Mouse (Mus musculus): ENCODE results near the gene Sbno1. TPM values are rescaled to one million over a fixed set of nuclear protein-coding genes. Genes with fewer than 3 reads are reported as not detected.
"Not testable (repeated sequence)": the region's sequence is repeated elsewhere in the genome, so short reads cannot be mapped to it uniquely, and the experiment has no call there.

Sbno1 gene
- total and polyA plus RNA-seq, 2 experiments from 2014 or later: 41.0 to 80.4 TPM

- ATAC-seq (ENCODE audit: low FRiP score): no peak
- peaks cover 57% of the 10 kb centered on the region for H3K36me3 ChIP-seq (ENCODE audit: insufficient read depth, low read length)
Measured at GRCm38 (mm10) chr5:124376401-124376800, 49.4 kb downstream of the Sbno1 start.

GRCm38 (mm10) chr5:124374298-124374697, 51.5 kb downstream of the Sbno1 start:
- no peaks in the 10 kb centered on the region for H3K9me3 ChIP-seq (ENCODE audit: low read length)

More at GRCm38 (mm10) chr5:124376401-124376800, 49.4 kb downstream of the Sbno1 start:
- H3K9ac ChIP-seq (replicated peaks; ENCODE audit: low read length, poor library complexity, severe bottlenecking): no peak overlapping the region
- no peaks in the 10 kb centered on the region for H3K27me3 ChIP-seq (ENCODE audit: insufficient read depth, low read length)
- 85% methylated on average over 1 of the region's 1 CpGs for WGBS
- no peak overlapping the region for H3K27ac ChIP-seq (ENCODE audit: low read depth, low read length)
- TF ChIP-seq CTCF (IDR thresholded peaks at IDR 0.05): no peak
- H3K4me1 ChIP-seq (ENCODE audit: insufficient read depth, low read length): no peaks in the 10 kb centered on the region
- no peaks in the 10 kb centered on the region for H3K9me3 ChIP-seq (ENCODE audit: low read length)
- H3K4me2 ChIP-seq (ENCODE audit: low read depth, low read length, poor library complexity, severe bottlenecking): no peak overlapping the region
- no peak overlapping the region for H3K4me3 ChIP-seq (ENCODE audit: low read depth, low read length)
- no peak for DNase-seq (ENCODE audit: low spot score)

GRCm38 (mm10) chr5:124366721-124367120, 59.1 kb downstream of the Sbno1 start:
- H3K9me3 ChIP-seq (ENCODE audit: low read length): no peaks in the 10 kb centered on the region
- 77% methylated on average over 3 of the region's 3 CpGs for WGBS
- no peak overlapping the region for H3K27ac ChIP-seq (ENCODE audit: low read depth, low read length)
- no peak for TF ChIP-seq CTCF (IDR thresholded peaks at IDR 0.05)
- H3K27me3 ChIP-seq (ENCODE audit: insufficient read depth, low read length): no peaks in the 10 kb centered on the region
- no peak overlapping the region for H3K4me3 ChIP-seq (ENCODE audit: low read depth, low read length)
- ATAC-seq (ENCODE audit: low FRiP score) (no peak), DNase-seq (ENCODE audit: low spot score) (no peak)
- no peak overlapping the region for H3K4me2 ChIP-seq (ENCODE audit: low read depth, low read length, poor library complexity, severe bottlenecking)
- peaks cover 28% of the 10 kb centered on the region for H3K36me3 ChIP-seq (ENCODE audit: insufficient read depth, low read length)
- H3K9ac ChIP-seq (replicated peaks; ENCODE audit: low read length, poor library complexity, severe bottlenecking): no peak overlapping the region
- no peaks in the 10 kb centered on the region for H3K4me1 ChIP-seq (ENCODE audit: insufficient read depth, low read length)

More at GRCm38 (mm10) chr5:124374298-124374697, 51.5 kb downstream of the Sbno1 start:
- Histone ChIP-seq H3K4me2 (ENCODE audit: low read depth, low read length, poor library complexity, severe bottlenecking) (no peak overlapping the region), H3K4me1 (ENCODE audit: insufficient read depth, low read length) (no peaks in the 10 kb centered on the region), H3K27me3 (ENCODE audit: insufficient read depth, low read length) (no peaks in the 10 kb centered on the region), H3K4me3 (ENCODE audit: low read depth, low read length) (no peak overlapping the region), H3K27ac (ENCODE audit: low read depth, low read length) (no peak overlapping the region), H3K36me3 (ENCODE audit: insufficient read depth, low read length) (peaks cover 63% of the 10 kb centered on the region), H3K9ac (replicated peaks; ENCODE audit: low read length, poor library complexity, severe bottlenecking) (no peak overlapping the region)
- WGBS: 96% methylated on average over 7 of the region's 7 CpGs
- ATAC-seq (ENCODE audit: low FRiP score) (no peak), DNase-seq (ENCODE audit: low spot score) (no peak)
- no peak for TF ChIP-seq CTCF (IDR thresholded peaks at IDR 0.05)

GRCm38 (mm10) chr5:124365754-124366153, 60.0 kb downstream of the Sbno1 start:
- no peak for ATAC-seq (ENCODE audit: low FRiP score)
- DNase-seq (ENCODE audit: low spot score): no peak
- TF ChIP-seq CTCF (IDR thresholded peaks at IDR 0.05): no peak
- no peaks in the 10 kb centered on the region for H3K4me1 ChIP-seq (ENCODE audit: insufficient read depth, low read length)
- WGBS: 92% methylated on average over 2 of the region's 2 CpGs
- H3K4me2 ChIP-seq (ENCODE audit: low read depth, low read length, poor library complexity, severe bottlenecking): no peak overlapping the region
- no peak overlapping the region for H3K9ac ChIP-seq (replicated peaks; ENCODE audit: low read length, poor library complexity, severe bottlenecking)
- no peak overlapping the region for H3K27ac ChIP-seq (ENCODE audit: low read depth, low read length)
- H3K9me3 ChIP-seq (ENCODE audit: low read length): no peaks in the 10 kb centered on the region
- no peak overlapping the region for H3K4me3 ChIP-seq (ENCODE audit: low read depth, low read length)
- peaks cover 23% of the 10 kb centered on the region for H3K36me3 ChIP-seq (ENCODE audit: insufficient read depth, low read length)
- H3K27me3 ChIP-seq (ENCODE audit: insufficient read depth, low read length): no peaks in the 10 kb centered on the region

GRCm38 (mm10) chr5:124364173-124364918, 61.5 kb downstream of the Sbno1 start:
- Histone ChIP-seq H3K9ac (replicated peaks; ENCODE audit: low read length, poor library complexity, severe bottlenecking) (no peak overlapping the region), H3K27me3 (ENCODE audit: insufficient read depth, low read length) (no peaks in the 10 kb centered on the region), H3K27ac (ENCODE audit: low read depth, low read length) (no peak overlapping the region), H3K36me3 (ENCODE audit: insufficient read depth, low read length) (peaks cover 10% of the 10 kb centered on the region), H3K4me1 (ENCODE audit: insufficient read depth, low read length) (no peaks in the 10 kb centered on the region), H3K9me3 (ENCODE audit: low read length) (no peaks in the 10 kb centered on the region), H3K4me3 (ENCODE audit: low read depth, low read length) (no peak overlapping the region), H3K4me2 (ENCODE audit: low read depth, low read length, poor library complexity, severe bottlenecking) (no peak overlapping the region)
- 76% methylated on average over 6 of the region's 6 CpGs for WGBS
- ATAC-seq (ENCODE audit: low FRiP score) (no peak), DNase-seq (ENCODE audit: low spot score) (no peak)
- no peak for TF ChIP-seq CTCF (IDR thresholded peaks at IDR 0.05)

- H3K9ac ChIP-seq (replicated peaks; ENCODE audit: low read length, poor library complexity, severe bottlenecking); H3K4me2 ChIP-seq (ENCODE audit: low read depth, low read length, poor library complexity, severe bottlenecking); H3K27me3 ChIP-seq (ENCODE audit: insufficient read depth, low read length); H3K9me3 ChIP-seq (ENCODE audit: low read length); ATAC-seq (ENCODE audit: low FRiP score); H3K4me3 ChIP-seq (ENCODE audit: low read depth, low read length); H3K4me1 ChIP-seq (ENCODE audit: insufficient read depth, low read length); DNase-seq (ENCODE audit: low spot score); H3K36me3 ChIP-seq (ENCODE audit: insufficient read depth, low read length); H3K27ac ChIP-seq (ENCODE audit: low read depth, low read length): not testable (repeated sequence)
- WGBS: 94% methylated on average over 5 of the region's 5 CpGs
Measured at GRCm38 (mm10) chr5:124362982-124363381, 62.8 kb downstream of the Sbno1 start, which contains the start of gene Cdk2ap1. Gene Cdk2ap1, minus strand, starts transcription at chr5:124363082.
